Mouse (Mus musculus) midbrain, embryonic 15.5 days (tissue): ENCODE measurements at regions not wholly inside any gene's neighbourhood (a gene's known extent, or its start where the extent isn't known, plus 50 kb on each side); places are given as distances from the start of the nearest gene placed in this dataset.

Experiments used
- ATAC-seq: fragments of 200-750 bp; cut with Nextera tagmentation; replicated peaks from 2 replicates; pipeline ENCODE4 v1.8.0; 2017; ENCODE audit warnings: moderate TSS enrichment
- H3K27ac ChIP-seq: fragments of 300-500 bp; sonication (generic); 2 replicates; pipeline ENCODE4 v1.5.1; 2015; ENCODE audit warnings: mild to moderate bottlenecking, inconsistent platforms
- H3K27me3 ChIP-seq: fragments of 300-500 bp; sonication (generic); replicated peaks from 2 replicates; pipeline ENCODE4 v1.6.1; 2015; ENCODE audit warnings: inconsistent platforms
- H3K36me3 ChIP-seq: fragments of 300-500 bp; sonication (generic); replicated peaks from 2 replicates; pipeline ENCODE4 v1.6.1; 2015; ENCODE audit warnings: inconsistent platforms
- H3K4me1 ChIP-seq: fragments of 300-500 bp; sonication (generic); 2 replicates; pipeline ENCODE4 v1.6.1; 2015; ENCODE audit warnings: inconsistent platforms
- H3K4me2 ChIP-seq: fragments of 300-500 bp; sonication (generic); 2 replicates; pipeline ENCODE4 v1.6.1; 2015; ENCODE audit warnings: inconsistent platforms, mild to moderate bottlenecking, moderate library complexity
- H3K4me3 ChIP-seq: fragments of 300-500 bp; sonication (generic); 2 replicates; pipeline ENCODE4 v1.5.1; 2015; ENCODE audit warnings: mild to moderate bottlenecking, inconsistent platforms
- H3K9ac ChIP-seq: fragments of 300-500 bp; sonication (generic); 2 replicates; pipeline ENCODE4 v1.6.1; 2015; ENCODE audit warnings: mild to moderate bottlenecking, inconsistent platforms
- H3K9me3 ChIP-seq: fragments of 300-500 bp; sonication (generic); 2 replicates; pipeline ENCODE4 v1.6.1; 2016; ENCODE audit warnings: inconsistent platforms
- WGBS: fragments of 180-500 bp; shearing (Covaris S2); methylation state at CpG from one replicate; pipeline ENCODE4 v1.1.7; 2015; ENCODE audit warnings: mixed read lengths; 5-methylcytosine and 5-hydroxymethylcytosine counted together

GRCm38 (mm10) chr19:15668624-15669016 is 278.5 kb downstream of the Psat1 start:
- Histone ChIP-seq H3K4me1 (peaks cover 25% of the 10 kb centered on the region), H3K27me3 (0 out of 2 replicates have a peak, but pooled peaks cover 3% of the 10 kb centered on the region), H3K9me3 (no peaks in the 10 kb centered on the region), H3K27ac (peak overlapping the region; percentile 75), H3K4me3 (no peak overlapping the region), H3K4me2 (no peak overlapping the region), H3K36me3 (no peaks in the 10 kb centered on the region), H3K9ac (no peak overlapping the region)
- peak; percentile 44 for ATAC-seq

GRCm38 (mm10) chr19:15667889-15668623 is 279.1 kb downstream of the Psat1 start:
- H3K4me3 ChIP-seq = no peak overlapping the region
- no peaks in the 10 kb centered on the region for H3K9me3 ChIP-seq
- H3K27ac ChIP-seq = peak overlapping the region; percentile 75
- peaks cover 25% of the 10 kb centered on the region for H3K4me1 ChIP-seq
- ATAC-seq = peak; percentile 70
- WGBS = 26% methylated on average over 13 of the region's 13 CpGs
- no peak overlapping the region for H3K9ac ChIP-seq
- H3K4me2 ChIP-seq = no peak overlapping the region
- 0 out of 2 replicates have a peak, but pooled peaks cover 3% of the 10 kb centered on the region for H3K27me3 ChIP-seq
- H3K36me3 ChIP-seq = no peaks in the 10 kb centered on the region

DNA sequence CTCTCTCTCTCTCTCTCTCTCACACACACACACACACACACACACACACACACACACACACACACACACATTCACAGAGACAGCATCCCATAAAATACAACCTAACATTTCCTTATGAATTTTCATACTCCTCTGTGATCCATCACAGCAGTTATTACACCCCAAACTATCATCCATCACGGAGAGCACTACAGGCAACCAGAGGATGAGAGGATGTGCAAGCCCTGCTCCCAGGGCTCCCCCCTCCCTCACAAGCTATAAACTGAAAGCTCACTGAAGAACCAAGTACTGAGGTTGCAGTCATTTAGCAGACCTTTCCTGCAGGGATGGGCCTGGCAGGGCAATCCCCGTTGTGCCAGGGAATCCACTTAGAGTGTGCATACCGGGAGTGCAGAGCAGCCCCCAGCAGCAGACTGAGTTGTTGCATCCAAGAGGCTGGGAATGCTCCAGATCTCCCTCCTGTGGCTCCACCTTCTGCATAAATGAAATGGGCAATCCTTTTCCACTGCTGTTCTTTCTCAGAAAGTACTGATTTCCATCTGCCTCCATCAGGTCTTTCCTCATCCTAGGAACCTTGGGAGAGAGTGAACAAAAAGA is 283.4 kb downstream of the Psat1 start:
- H3K36me3 ChIP-seq = no peaks in the 10 kb centered on the region
- no peaks in the 10 kb centered on the region for H3K9me3 ChIP-seq
- no peak overlapping the region for H3K4me2 ChIP-seq
- H3K4me3 ChIP-seq = no peak overlapping the region
- peaks cover 3% of the 10 kb centered on the region; the same call in 1 of the 2 replicates for H3K27me3 ChIP-seq
- ATAC-seq = no peak
- H3K9ac ChIP-seq = no peak overlapping the region
- H3K4me1 ChIP-seq = peaks cover 17% of the 10 kb centered on the region
- 34% methylated on average over 3 of the region's 3 CpGs for WGBS
- H3K27ac ChIP-seq = no peak overlapping the region

DNA sequence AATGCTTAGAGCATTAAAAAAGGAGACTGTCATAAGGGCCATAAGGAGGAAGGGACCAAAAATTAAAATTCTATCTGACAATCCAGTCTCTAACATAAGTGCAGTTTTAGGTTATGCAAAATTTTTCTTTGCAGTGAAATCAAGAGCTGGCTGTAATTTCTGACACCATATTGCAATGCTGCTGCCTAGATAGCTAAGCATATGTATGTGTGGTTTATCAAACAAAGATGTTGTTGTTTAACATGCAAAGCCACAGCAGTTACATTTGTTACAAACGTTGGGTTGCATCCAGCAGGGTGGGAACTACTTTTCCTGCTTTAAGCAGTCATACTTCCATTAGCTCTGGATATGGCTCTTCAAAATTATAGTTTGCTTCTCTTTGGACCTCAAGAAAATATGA is 288.5 kb downstream of the Psat1 start:
- no peak overlapping the region for H3K4me2 ChIP-seq
- H3K4me1 ChIP-seq = no peaks in the 10 kb centered on the region
- H3K27me3 ChIP-seq = no peaks in the 10 kb centered on the region; the same call in 1 of the 2 replicates
- no peak for ATAC-seq
- H3K9ac ChIP-seq = no peak overlapping the region
- H3K36me3 ChIP-seq = no peaks in the 10 kb centered on the region
- no peak overlapping the region for H3K27ac ChIP-seq
- WGBS = 63% methylated on average over 1 of the region's 1 CpGs
- H3K4me3 ChIP-seq = no peak overlapping the region
- no peaks in the 10 kb centered on the region for H3K9me3 ChIP-seq

GRCm38 (mm10) chr19:15657846-15658245 is 289.3 kb downstream of the Psat1 start:
- Histone ChIP-seq H3K9ac (no peak overlapping the region), H3K9me3 (no peaks in the 10 kb centered on the region), H3K4me2 (no peak overlapping the region), H3K4me1 (no peaks in the 10 kb centered on the region), H3K27ac (no peak overlapping the region), H3K4me3 (no peak overlapping the region), H3K27me3 (no peaks in the 10 kb centered on the region; the same call in 1 of the 2 replicates), H3K36me3 (no peaks in the 10 kb centered on the region)
- 85% methylated on average over 1 of the region's 1 CpGs for WGBS
- ATAC-seq = no peak

GRCm38 (mm10) chr19:15649368-15649767 is 297.8 kb downstream of the Psat1 start:
- no peaks in the 10 kb centered on the region for H3K9me3 ChIP-seq
- no peak overlapping the region for H3K4me2 ChIP-seq
- peaks cover 14% of the 10 kb centered on the region; the same call in 1 of the 2 replicates for H3K4me1 ChIP-seq
- 18% methylated on average over 4 of the region's 4 CpGs for WGBS
- no peak overlapping the region for H3K27ac ChIP-seq
- no peak overlapping the region for H3K9ac ChIP-seq
- H3K27me3 ChIP-seq = 0 out of 2 replicates have a peak, but pooled peaks cover 4% of the 10 kb centered on the region
- no peaks in the 10 kb centered on the region for H3K36me3 ChIP-seq
- no peak for ATAC-seq
- H3K4me3 ChIP-seq = no peak overlapping the region

- H3K4me3 ChIP-seq = no peak overlapping the region
- no peak overlapping the region for H3K4me2 ChIP-seq
- peaks cover 14% of the 10 kb centered on the region; the same call in 1 of the 2 replicates for H3K4me1 ChIP-seq
- 0 out of 2 replicates have a peak, but pooled peaks cover 4% of the 10 kb centered on the region for H3K27me3 ChIP-seq
- no peak overlapping the region for H3K27ac ChIP-seq
- H3K36me3 ChIP-seq = no peaks in the 10 kb centered on the region
- no peaks in the 10 kb centered on the region for H3K9me3 ChIP-seq
- no peak overlapping the region for H3K9ac ChIP-seq
- 34% methylated on average over 5 of the region's 5 CpGs for WGBS
- peak; percentile 75; the same call in 1 of the 2 replicates for ATAC-seq
Measured at GRCm38 (mm10) chr19:15647313-15647712, 299.8 kb downstream of the Psat1 start.

- Histone ChIP-seq H3K9ac (no peak overlapping the region), H3K36me3 (no peaks in the 10 kb centered on the region), H3K9me3 (no peaks in the 10 kb centered on the region), H3K27me3 (no peaks in the 10 kb centered on the region), H3K27ac (no peak overlapping the region), H3K4me2 (no peak overlapping the region), H3K4me3 (no peak overlapping the region), H3K4me1 (peaks cover 14% of the 10 kb centered on the region; the same call in 1 of the 2 replicates)
- no peak for ATAC-seq
- WGBS = 76% methylated on average over 4 of the region's 4 CpGs
Measured at GRCm38 (mm10) chr19:15644786-15645185, 302.4 kb downstream of the Psat1 start.

GRCm38 (mm10) chr19:15617233-15617915 is 329.8 kb downstream of the Psat1 start:
- 15% methylated on average over 6 of the region's 6 CpGs for WGBS
- Histone ChIP-seq H3K27me3 (no peaks in the 10 kb centered on the region; the same call in 1 of the 2 replicates), H3K9me3 (no peaks in the 10 kb centered on the region), H3K4me1 (peaks cover 20% of the 10 kb centered on the region), H3K4me3 (no peak overlapping the region), H3K9ac (no peak overlapping the region), H3K4me2 (no peak overlapping the region), H3K36me3 (no peaks in the 10 kb centered on the region), H3K27ac (no peak overlapping the region)
- ATAC-seq = peak; percentile 67; the same call in 1 of the 2 replicates

DNA sequence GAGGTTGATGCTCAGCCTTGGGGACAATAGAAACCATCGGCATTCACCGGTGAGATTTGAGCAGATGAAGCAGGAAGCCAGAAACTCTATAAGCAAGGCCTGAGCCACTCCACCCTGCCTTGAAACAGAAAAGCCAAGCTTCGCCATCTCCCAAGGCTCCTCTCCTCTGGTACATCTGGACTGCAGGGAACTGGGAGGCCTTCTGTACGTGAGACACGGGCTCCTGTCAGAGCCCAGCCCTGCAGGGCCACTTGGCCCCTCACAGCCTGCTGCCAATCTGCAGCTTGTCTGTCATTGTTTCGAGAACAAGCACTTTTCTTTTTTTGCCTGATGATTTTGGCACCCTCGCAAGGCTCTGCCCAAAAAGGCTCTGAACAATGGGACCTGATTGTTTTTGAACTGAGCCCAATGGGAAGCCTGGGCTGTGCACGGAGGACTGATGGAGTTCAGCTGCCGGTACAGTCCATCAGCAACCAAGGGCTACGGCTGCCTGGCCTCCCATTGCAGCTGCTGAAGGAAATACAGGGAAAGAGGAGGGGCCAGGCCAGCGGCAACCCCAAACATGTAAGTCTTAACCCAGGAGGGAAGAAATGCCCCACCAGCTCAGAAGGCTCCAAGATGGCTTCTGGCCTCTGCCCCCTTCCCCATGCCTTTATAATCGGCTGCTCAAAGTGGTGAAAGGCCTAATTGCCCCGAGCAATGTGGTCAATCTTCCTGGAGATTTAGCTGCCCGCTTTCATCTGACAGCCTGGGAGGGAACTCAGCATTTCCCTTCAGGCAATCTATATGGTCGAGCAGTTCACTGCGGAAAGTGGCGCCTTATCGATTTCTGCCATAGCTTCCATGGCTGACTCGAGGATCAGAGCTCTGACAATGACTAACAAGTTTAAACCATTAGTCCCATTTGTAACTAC is 332.2 kb downstream of the Psat1 start:
- no peak overlapping the region for H3K27ac ChIP-seq
- H3K27me3 ChIP-seq = no peaks in the 10 kb centered on the region; the same call in 1 of the 2 replicates
- H3K4me3 ChIP-seq = no peak overlapping the region
- peak; percentile 73 for ATAC-seq
- H3K36me3 ChIP-seq = no peaks in the 10 kb centered on the region
- H3K4me1 ChIP-seq = peaks cover 25% of the 10 kb centered on the region
- WGBS = 19% methylated on average over 19 of the region's 19 CpGs
- H3K9me3 ChIP-seq = no peaks in the 10 kb centered on the region
- no peak overlapping the region for H3K9ac ChIP-seq
- peak overlapping the region; percentile 8; the same call in 1 of the 2 replicates for H3K4me2 ChIP-seq

DNA sequence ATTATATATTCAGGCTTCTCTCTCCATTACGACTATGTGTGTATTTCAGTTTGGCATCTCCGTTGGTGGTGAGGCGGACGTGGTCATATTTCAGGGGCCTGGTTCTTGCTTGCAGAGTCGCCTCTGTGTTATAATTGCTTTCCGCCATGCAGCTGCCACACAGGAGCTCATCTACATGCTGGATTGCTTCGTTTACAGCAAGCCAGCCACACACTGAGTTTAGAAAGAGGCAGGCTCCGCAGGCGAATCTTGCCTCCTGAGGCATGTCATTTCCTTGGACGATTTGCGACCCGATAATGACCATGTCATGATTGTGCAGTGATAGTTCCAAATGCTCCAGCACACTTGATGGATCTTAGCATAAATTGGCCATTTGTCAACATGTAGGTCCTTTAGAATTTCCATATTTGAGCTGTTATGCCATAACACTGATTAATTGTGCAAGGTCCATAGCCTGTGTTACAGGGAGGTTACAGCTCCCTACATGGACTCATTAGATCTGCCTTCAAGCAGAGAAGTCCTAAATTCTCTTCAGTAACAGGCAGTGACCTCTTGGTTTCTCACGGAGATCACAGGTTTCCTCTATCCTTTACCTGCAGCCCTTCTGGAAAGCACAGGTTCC is 335.9 kb downstream of the Psat1 start:
- Histone ChIP-seq H3K9me3 (no peaks in the 10 kb centered on the region), H3K27me3 (no peaks in the 10 kb centered on the region), H3K4me1 (peaks cover 19% of the 10 kb centered on the region), H3K9ac (no peak overlapping the region), H3K36me3 (no peaks in the 10 kb centered on the region), H3K4me2 (no peak overlapping the region), H3K27ac (no peak overlapping the region), H3K4me3 (no peak overlapping the region)
- 42% methylated on average over 13 of the region's 13 CpGs for WGBS
- ATAC-seq = no peak
